Mouse (Mus musculus) ovary, postnatal 10 days (tissue): ENCODE measurements around the gene Sfr1.

ENCODE experiments used
- DNase-seq: peaks from one replicate; pipeline ENCODE4 v3.0.0; 2022; ENCODE audit warnings: low spot score

Gene Sfr1

GRCm38 (mm10) chr19:47752456-47752855, 21.0 kb downstream of the Sfr1 start:
- no peak for DNase-seq

- no peak for DNase-seq
These were observed 22.4 kb downstream of the Sfr1 start for GRCm38 (mm10) chr19:47753921-47754320.

GRCm38 (mm10) chr19:47754931-47755330, 23.4 kb downstream of the Sfr1 start:
- no peak for DNase-seq

- no peak for DNase-seq
These were observed 24.1 kb downstream of the Sfr1 start for GRCm38 (mm10) chr19:47755625-47756024.

GRCm38 (mm10) chr19:47777847-47778246, 46.4 kb downstream of the Sfr1 start:
- no peak for DNase-seq

GRCm38 (mm10) chr19:47780145-47780544, 48.7 kb downstream of the Sfr1 start:
- DNase-seq: no peak

- no peak for DNase-seq
These were observed 49.5 kb downstream of the Sfr1 start for GRCm38 (mm10) chr19:47780972-47781371.

- DNase-seq: no peak
These were observed 52.4 kb downstream of the Sfr1 start for GRCm38 (mm10) chr19:47783898-47784297.
